Mouse (Mus musculus): ENCODE data around the gene Gm4450. TPM values are rescaled to one million over a fixed set of nuclear protein-coding genes. Genes with fewer than 3 reads are reported as not detected.
"Not testable (repeated sequence)": the region's sequence is repeated elsewhere in the genome, so short reads cannot be mapped to it uniquely, and the experiment has no call there.

Gene Gm4450
- polyA plus RNA-seq (2015; fragmentation: Nextera tagmentation; extraction: Ambion mirVana): not detected in 2 replicates

DNA sequence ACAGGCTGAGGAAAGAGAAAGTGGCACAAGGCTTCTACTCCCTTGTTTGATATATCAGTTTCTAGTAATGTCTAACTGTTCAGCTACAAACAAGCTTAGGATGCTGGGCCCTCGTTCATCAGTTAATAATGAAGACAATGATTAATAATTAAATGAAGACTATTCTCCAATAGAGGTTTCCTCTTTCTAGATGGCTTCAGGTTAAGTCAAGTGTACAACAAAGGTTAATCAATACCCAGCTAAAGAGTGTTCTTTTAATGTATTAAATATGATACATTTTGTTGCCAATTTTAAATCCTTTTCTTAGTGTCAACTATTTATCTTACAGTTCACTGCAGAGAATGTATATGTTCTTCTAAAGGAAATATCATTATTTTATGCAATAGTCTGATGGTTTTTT, at the start of gene Gm4450:
TSS of gene Gm4450 (minus strand) at position 101 of the 400 bp plus-strand sequence.
- not testable (repeated sequence) for H3K36me3 ChIP-seq (ENCODE audit: control insufficient read depth, insufficient read depth); H3K4me3 ChIP-seq (replicated peaks; ENCODE audit: low read length); H3K4me2 ChIP-seq (ENCODE audit: low read length); H3K9ac ChIP-seq (replicated peaks; ENCODE audit: low read depth, low read length); H3K27ac ChIP-seq (ENCODE audit: low read length); H3K9me3 ChIP-seq (ENCODE audit: control insufficient read depth, low read length); H3K27me3 ChIP-seq (replicated peaks; ENCODE audit: control insufficient read depth, insufficient read depth, low read length); H3K4me1 ChIP-seq (replicated peaks; ENCODE audit: control insufficient read depth, insufficient read depth, low read length); ATAC-seq
- WGBS: no CpG with 5 or more reads among the region's 1 CpGs

GRCm38 (mm10) chr3:98497401-98497800, 40.5 kb upstream of the Gm4450 start:
- not testable (repeated sequence) for H3K4me2 ChIP-seq (ENCODE audit: low read length); H3K9ac ChIP-seq (replicated peaks; ENCODE audit: low read depth, low read length); H3K36me3 ChIP-seq (ENCODE audit: control insufficient read depth, insufficient read depth); H3K4me3 ChIP-seq (replicated peaks; ENCODE audit: low read length); H3K4me1 ChIP-seq (replicated peaks; ENCODE audit: control insufficient read depth, insufficient read depth, low read length); ATAC-seq; H3K27ac ChIP-seq (ENCODE audit: low read length); H3K27me3 ChIP-seq (replicated peaks; ENCODE audit: control insufficient read depth, insufficient read depth, low read length); H3K9me3 ChIP-seq (ENCODE audit: control insufficient read depth, low read length)

DNA sequence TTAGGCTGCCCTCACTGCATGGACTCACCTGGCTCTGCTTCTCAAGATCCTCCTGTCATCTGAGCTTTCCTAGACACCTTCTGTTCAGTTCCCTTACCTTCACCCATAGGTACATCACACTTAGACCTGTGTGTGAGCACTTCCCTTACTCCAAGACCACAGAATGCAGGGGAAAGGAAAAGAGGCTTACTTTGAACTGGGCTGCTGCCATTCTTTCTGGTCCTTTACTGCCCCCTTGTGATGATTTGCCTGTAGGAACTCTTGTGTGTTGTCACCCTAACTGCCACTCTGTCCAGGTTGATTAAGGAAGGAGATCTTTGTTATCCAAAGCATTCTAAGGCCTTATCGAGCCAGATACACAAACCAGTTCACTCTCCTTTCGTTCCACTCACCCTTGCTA, 39.8 kb upstream of the Gm4450 start:
- H3K9me3 ChIP-seq (ENCODE audit: control insufficient read depth, low read length); H3K4me1 ChIP-seq (replicated peaks; ENCODE audit: control insufficient read depth, insufficient read depth, low read length); H3K9ac ChIP-seq (replicated peaks; ENCODE audit: low read depth, low read length); H3K4me3 ChIP-seq (replicated peaks; ENCODE audit: low read length); H3K27me3 ChIP-seq (replicated peaks; ENCODE audit: control insufficient read depth, insufficient read depth, low read length); H3K36me3 ChIP-seq (ENCODE audit: control insufficient read depth, insufficient read depth); H3K27ac ChIP-seq (ENCODE audit: low read length); H3K4me2 ChIP-seq (ENCODE audit: low read length): not testable (repeated sequence)
- WGBS: no CpG with 5 or more reads among the region's 2 CpGs
- peak; percentile 58; the same call in 1 of the 2 replicates for ATAC-seq

DNA sequence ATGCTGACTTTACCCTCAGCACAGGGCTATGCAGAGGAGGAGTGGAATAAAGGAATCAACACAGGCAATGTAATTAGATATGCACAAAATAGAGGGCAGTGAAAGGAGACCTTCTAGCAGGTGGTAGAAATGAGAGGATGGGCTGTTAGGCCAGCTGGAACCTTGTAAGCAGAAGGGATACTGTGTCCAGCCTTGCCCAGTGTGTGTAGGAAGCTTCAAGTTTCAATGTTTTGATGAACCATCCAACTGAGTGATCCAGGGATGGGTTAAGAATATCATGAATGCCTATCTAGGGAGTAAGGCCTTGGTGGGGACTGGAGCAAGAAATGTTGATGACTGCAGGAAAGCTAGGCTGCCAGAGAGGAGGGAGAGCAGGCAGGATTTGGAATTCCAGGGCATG, 38.1 kb upstream of the Gm4450 start:
- H3K4me1 ChIP-seq (replicated peaks; ENCODE audit: control insufficient read depth, insufficient read depth, low read length); H3K4me2 ChIP-seq (ENCODE audit: low read length); H3K27me3 ChIP-seq (replicated peaks; ENCODE audit: control insufficient read depth, insufficient read depth, low read length); H3K4me3 ChIP-seq (replicated peaks; ENCODE audit: low read length); ATAC-seq; H3K27ac ChIP-seq (ENCODE audit: low read length); H3K36me3 ChIP-seq (ENCODE audit: control insufficient read depth, insufficient read depth); H3K9me3 ChIP-seq (ENCODE audit: control insufficient read depth, low read length); H3K9ac ChIP-seq (replicated peaks; ENCODE audit: low read depth, low read length): not testable (repeated sequence)

- not testable (repeated sequence) for H3K36me3 ChIP-seq (ENCODE audit: control insufficient read depth, insufficient read depth); H3K27me3 ChIP-seq (replicated peaks; ENCODE audit: control insufficient read depth, insufficient read depth, low read length); H3K4me2 ChIP-seq (ENCODE audit: low read length); H3K4me3 ChIP-seq (replicated peaks; ENCODE audit: low read length); H3K4me1 ChIP-seq (replicated peaks; ENCODE audit: control insufficient read depth, insufficient read depth, low read length); H3K9me3 ChIP-seq (ENCODE audit: control insufficient read depth, low read length); H3K27ac ChIP-seq (ENCODE audit: low read length); ATAC-seq; H3K9ac ChIP-seq (replicated peaks; ENCODE audit: low read depth, low read length)
Observed at GRCm38 (mm10) chr3:98494184-98494583, 37.3 kb upstream of the Gm4450 start.

- H3K27me3 ChIP-seq (replicated peaks; ENCODE audit: control insufficient read depth, insufficient read depth, low read length); H3K4me2 ChIP-seq (ENCODE audit: low read length); H3K9me3 ChIP-seq (ENCODE audit: control insufficient read depth, low read length); H3K27ac ChIP-seq (ENCODE audit: low read length); H3K9ac ChIP-seq (replicated peaks; ENCODE audit: low read depth, low read length); H3K36me3 ChIP-seq (ENCODE audit: control insufficient read depth, insufficient read depth); H3K4me1 ChIP-seq (replicated peaks; ENCODE audit: control insufficient read depth, insufficient read depth, low read length); ATAC-seq; H3K4me3 ChIP-seq (replicated peaks; ENCODE audit: low read length): not testable (repeated sequence)
Observed at GRCm38 (mm10) chr3:98471499-98471898, 14.6 kb upstream of the Gm4450 start.

DNA sequence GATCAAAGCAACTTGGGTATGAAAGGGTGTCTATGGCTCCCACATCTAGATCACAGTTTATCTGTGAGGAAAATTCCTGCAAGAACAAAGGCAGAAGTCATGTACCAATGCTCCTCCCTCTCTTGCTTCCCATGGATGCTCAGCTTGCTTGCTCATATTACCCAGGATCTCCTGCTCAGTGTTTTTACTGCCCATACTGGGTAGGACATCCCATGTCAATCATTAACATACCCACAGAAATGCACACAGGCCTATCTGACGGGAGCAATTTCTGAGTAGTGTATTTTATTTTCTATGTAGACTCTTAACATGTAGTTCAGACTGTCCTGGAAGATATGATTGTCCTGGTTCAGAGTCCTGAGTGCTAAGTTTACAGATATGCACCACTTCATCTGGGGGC, 14.1 kb upstream of the Gm4450 start:
- not testable (repeated sequence) for H3K4me2 ChIP-seq (ENCODE audit: low read length); H3K36me3 ChIP-seq (ENCODE audit: control insufficient read depth, insufficient read depth); H3K27ac ChIP-seq (ENCODE audit: low read length); H3K27me3 ChIP-seq (replicated peaks; ENCODE audit: control insufficient read depth, insufficient read depth, low read length); H3K9ac ChIP-seq (replicated peaks; ENCODE audit: low read depth, low read length); H3K4me1 ChIP-seq (replicated peaks; ENCODE audit: control insufficient read depth, insufficient read depth, low read length); ATAC-seq; H3K4me3 ChIP-seq (replicated peaks; ENCODE audit: low read length); H3K9me3 ChIP-seq (ENCODE audit: control insufficient read depth, low read length)
- no CpG with 5 or more reads among the region's 1 CpGs for WGBS

- H3K36me3 ChIP-seq (ENCODE audit: control insufficient read depth, insufficient read depth); ATAC-seq; H3K4me2 ChIP-seq (ENCODE audit: low read length); H3K27ac ChIP-seq (ENCODE audit: low read length); H3K4me3 ChIP-seq (replicated peaks; ENCODE audit: low read length); H3K9me3 ChIP-seq (ENCODE audit: control insufficient read depth, low read length); H3K27me3 ChIP-seq (replicated peaks; ENCODE audit: control insufficient read depth, insufficient read depth, low read length); H3K9ac ChIP-seq (replicated peaks; ENCODE audit: low read depth, low read length); H3K4me1 ChIP-seq (replicated peaks; ENCODE audit: control insufficient read depth, insufficient read depth, low read length): not testable (repeated sequence)
- 0% methylated on average over 1 of the region's 2 CpGs for WGBS
Observed at GRCm38 (mm10) chr3:98469323-98469722, 12.4 kb upstream of the Gm4450 start.

GRCm38 (mm10) chr3:98453786-98454185, 3.1 kb downstream of the Gm4450 start:
- not testable (repeated sequence) for H3K27me3 ChIP-seq (replicated peaks; ENCODE audit: control insufficient read depth, insufficient read depth, low read length); H3K4me1 ChIP-seq (replicated peaks; ENCODE audit: control insufficient read depth, insufficient read depth, low read length); H3K27ac ChIP-seq (ENCODE audit: low read length); H3K4me2 ChIP-seq (ENCODE audit: low read length); H3K9ac ChIP-seq (replicated peaks; ENCODE audit: low read depth, low read length); H3K9me3 ChIP-seq (ENCODE audit: control insufficient read depth, low read length); H3K36me3 ChIP-seq (ENCODE audit: control insufficient read depth, insufficient read depth); H3K4me3 ChIP-seq (replicated peaks; ENCODE audit: low read length); ATAC-seq
- WGBS: 74% methylated on average over 5 of the region's 5 CpGs

DNA sequence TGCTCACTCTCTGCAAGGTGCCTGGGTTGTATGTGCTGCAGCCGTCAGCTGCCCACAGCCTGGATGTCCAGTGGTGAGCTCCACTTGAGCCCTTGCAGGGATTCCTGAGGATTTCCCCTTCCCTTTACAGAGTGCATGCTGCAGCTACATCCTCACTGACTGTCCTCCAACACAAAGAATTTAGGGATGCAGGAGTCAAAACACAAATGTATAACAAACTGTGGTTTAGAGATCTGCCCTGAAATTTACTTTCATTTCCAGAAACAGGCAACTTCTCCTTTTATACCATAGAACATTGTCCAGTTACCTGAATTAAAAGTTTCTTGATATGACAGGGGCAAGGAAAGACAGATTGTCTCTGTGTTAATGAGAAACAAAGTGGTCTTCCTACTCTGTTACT, 13.0 kb downstream of the Gm4450 start:
- not testable (repeated sequence) for H3K4me1 ChIP-seq (replicated peaks; ENCODE audit: control insufficient read depth, insufficient read depth, low read length); H3K4me2 ChIP-seq (ENCODE audit: low read length); H3K27ac ChIP-seq (ENCODE audit: low read length); H3K36me3 ChIP-seq (ENCODE audit: control insufficient read depth, insufficient read depth); H3K9ac ChIP-seq (replicated peaks; ENCODE audit: low read depth, low read length); ATAC-seq; H3K9me3 ChIP-seq (ENCODE audit: control insufficient read depth, low read length); H3K4me3 ChIP-seq (replicated peaks; ENCODE audit: low read length); H3K27me3 ChIP-seq (replicated peaks; ENCODE audit: control insufficient read depth, insufficient read depth, low read length)
- WGBS: no CpG with 5 or more reads among the region's 1 CpGs

Data from forebrain, embryonic 16.5 days (tissue).